Mouse (Mus musculus) inflammation-experienced regulatory T-cells (primary cell): ENCODE results near the gene Gm20908. TPM values are rescaled to one million over a fixed set of nuclear protein-coding genes. Genes with fewer than 3 reads are reported as not detected.

Experiments used
- polyA plus RNA-seq, 2 experiments: library from polyadenylated mRNA; unstranded; fragments of 100-300 nt; shearing (Covaris generic); gene quantifications; one replicate each; pipeline ENCODE4 v1.2.1; 2017

Gm20908 gene
- polyA plus RNA-seq, result not detected

GRCm38 (mm10) chrY:64472966-64473365, at the start of gene Gm20908:
TSS of gene Gm20908 (plus strand) at chrY:64473266.

